23 mouse cellular contexts compared by ENCODE assay signal in genomic region chr9:34463666-34464065, GRCm38 (mm10). TPM values are rescaled to one million over a fixed set of nuclear protein-coding genes. Genes with fewer than 3 reads are reported as not detected.
DNase-seq lines count a peak whose midpoint lies in the region; ATAC-seq lines count a peak whose summit lies in the region.
"Had no signal": no experiment of that assay in that cellular context is flagged by ENCODE, and none has a peak within 500 bp of the region (broad histone marks: within the 10 kb centered on the region; RNA-seq: fewer than 3 reads in every experiment).

No protein-coding gene starts in this region.

- WGBS in forebrain, embryonic 14.5 days = 20% methylated on average over 2 of the region's 2 CpGs
- WGBS in forebrain, embryonic 12.5 days = 49% methylated on average over 2 of the region's 2 CpGs

- H3K36me3 ChIP-seq in forebrain, embryonic 14.5 days (ENCODE audit: control insufficient read depth, insufficient read depth, low read length) = no peaks in the 10 kb centered on the region
- H3K36me3 ChIP-seq in forebrain, embryonic 12.5 days (replicated peaks) = no peaks in the 10 kb centered on the region
- H3K36me3 ChIP-seq: embryonic facial prominence, embryonic 15.5 days; forebrain, embryonic 10.5 days; heart, embryonic 15.5 days; hindbrain, embryonic 15.5 days had no signal

- no peak overlapping the region for H3K4me3 ChIP-seq in forebrain, embryonic 14.5 days (ENCODE audit: low read depth, low read length)
- no peak overlapping the region for H3K4me3 ChIP-seq in forebrain, embryonic 12.5 days (replicated peaks)
- H3K4me3 ChIP-seq: embryonic facial prominence, embryonic 15.5 days; erythroblast, embryonic 14.5 days; forebrain, embryonic 10.5 days; gastrocnemius, adult 2 months; heart, embryonic 15.5 days; hindbrain, embryonic 15.5 days had no signal

- H3K4me1 ChIP-seq in forebrain, embryonic 14.5 days (ENCODE audit: control insufficient read depth, insufficient read depth, low read length) = peaks cover 5% of the 10 kb centered on the region; the same call in 1 of the 2 replicates
- no peaks in the 10 kb centered on the region for H3K4me1 ChIP-seq in forebrain, embryonic 12.5 days
- H3K4me1 ChIP-seq: embryonic facial prominence, embryonic 15.5 days; forebrain, embryonic 10.5 days; heart, embryonic 15.5 days had no signal

- peak; percentile 53 for DNase-seq in forebrain, embryonic 14.5 days (ENCODE audit: low spot score)
- peak; percentile 9 for DNase-seq in kidney, postnatal 14 days
- no peak for DNase-seq in kidney, adult 8-10 months
- peak; percentile 3 for DNase-seq in lung, postnatal 10 days
- DNase-seq in lung, postnatal 25 days (ENCODE audit: low spot score) = no peak
- DNase-seq: adrenal gland, adult 8-10 months; adrenal gland, postnatal 36 days; cerebellum, adult 11 months; cerebellum, adult 9-10 months; cerebellum, postnatal 36 days; gastrocnemius, adult 2 months; gastrocnemius, postnatal 25 days; heart, adult 18-20 months; heart, postnatal 14 days had no signal

- no peak for ATAC-seq in forebrain, embryonic 14.5 days
- no peak for ATAC-seq in forebrain, embryonic 12.5 days (ENCODE audit: low FRiP score)
- no peak for ATAC-seq in monocyte, adult 5-6 weeks (replicated peaks; ENCODE audit: insufficient number of reproducible peaks, low FRiP score, low TSS enrichment, poor library complexity, severe bottlenecking)
- ATAC-seq: intestine, embryonic 16.5 days had no signal

- no peaks in the 10 kb centered on the region for H3K27me3 ChIP-seq in forebrain, embryonic 14.5 days (replicated peaks; ENCODE audit: control insufficient read depth, insufficient read depth, low read length)
- no peaks in the 10 kb centered on the region for H3K27me3 ChIP-seq in forebrain, embryonic 12.5 days
- H3K27me3 ChIP-seq: embryonic facial prominence, embryonic 15.5 days; heart, embryonic 15.5 days; hindbrain, embryonic 15.5 days had no signal

- H3K9me3 ChIP-seq in forebrain, embryonic 14.5 days (replicated peaks; ENCODE audit: control insufficient read depth, low read length) = no peaks in the 10 kb centered on the region
- H3K9me3 ChIP-seq in forebrain, embryonic 12.5 days = no peaks in the 10 kb centered on the region
- H3K9me3 ChIP-seq: embryonic facial prominence, embryonic 15.5 days; forebrain, embryonic 10.5 days; heart, embryonic 15.5 days; hindbrain, embryonic 15.5 days had no signal

- H3K27ac ChIP-seq in forebrain, embryonic 14.5 days (ENCODE audit: low read depth, low read length) = no peak overlapping the region
- no peak overlapping the region for H3K27ac ChIP-seq in forebrain, embryonic 12.5 days
- H3K27ac ChIP-seq: embryonic facial prominence, embryonic 15.5 days; forebrain, embryonic 10.5 days; gastrocnemius, adult 2 months; heart, embryonic 15.5 days; hindbrain, embryonic 15.5 days had no signal

- no peak overlapping the region for H3K9ac ChIP-seq in forebrain, embryonic 14.5 days (ENCODE audit: low read length)
- H3K9ac ChIP-seq in forebrain, embryonic 12.5 days = no peak overlapping the region
- H3K9ac ChIP-seq: embryonic facial prominence, embryonic 15.5 days; heart, embryonic 15.5 days; hindbrain, embryonic 15.5 days had no signal

- no peak overlapping the region for H3K4me2 ChIP-seq in forebrain, embryonic 14.5 days (ENCODE audit: low read length)
- H3K4me2 ChIP-seq in forebrain, embryonic 12.5 days = no peak overlapping the region
- H3K4me2 ChIP-seq: embryonic facial prominence, embryonic 15.5 days; heart, embryonic 11.5 days; heart, embryonic 15.5 days; hindbrain, embryonic 15.5 days had no signal

RNA-seq across cellular contexts. Expression of gene Kirrel3, which starts 22.0 kb away (rescaled TPM):
- 31.0 and 43.8 TPM in 2 replicates for polyA plus RNA-seq in forebrain, embryonic 14.5 days (2014; fragmentation: Nextera tagmentation; extraction: Ambion mirVana)
- 10.3 and 11.4 TPM in 2 replicates for polyA plus RNA-seq in forebrain, embryonic 12.5 days (2016; fragmentation: Nextera tagmentation; extraction: Ambion mirVana)
- not detected in 3 replicates for total RNA-seq in monocyte, adult 5-6 weeks (2017)
- polyA plus RNA-seq: erythroblast, embryonic 14.5 days had no signal

Comparison
In these comparisons a context has a peak if more than half of its experiments do, and no peak if none do; other contexts are left out.
1. DNase-seq: peak in forebrain, embryonic 14.5 days (single experiment), kidney, postnatal 14 days (single experiment) and lung, postnatal 10 days (single experiment); none in kidney, adult 8-10 months (0 of 2) and lung, postnatal 25 days (single experiment).